Mouse (Mus musculus) stomach, postnatal 0 days (tissue): ENCODE results near the gene Mutyh.

Experiments
- CTCF ChIP-seq: IDR thresholded peaks from 2 replicates; pipeline ENCODE4 v1.5.1; 2016; ENCODE audit warnings: antibody characterized with exemption, low read depth, mild to moderate bottlenecking, moderate library complexity
- EP300 ChIP-seq: optimal IDR thresholded peaks from 2 replicates; pipeline ENCODE3; 2016; ENCODE audit warnings: antibody characterized with exemption

DNA sequence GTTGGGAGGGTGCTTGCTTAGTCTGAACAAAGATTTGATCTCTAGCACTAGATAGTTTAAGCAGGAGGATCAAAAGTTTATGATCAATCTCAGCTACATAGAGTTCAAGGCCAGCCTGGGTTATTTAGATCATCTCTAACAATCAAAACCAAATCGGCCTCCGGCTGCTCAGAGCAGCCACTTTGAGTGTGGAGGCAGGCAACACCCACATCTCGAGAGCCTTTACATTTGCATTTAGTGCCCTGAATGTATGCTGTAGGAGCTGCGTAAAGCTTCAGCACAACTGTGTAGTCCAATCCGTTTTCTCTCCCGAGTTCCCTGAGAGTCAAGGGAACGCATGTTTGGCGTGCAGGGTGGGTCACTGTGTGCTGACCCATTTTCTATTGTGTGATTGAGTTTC lies 15.1 kb upstream of the Mutyh start:
- TF ChIP-seq EP300 (no peak), CTCF (no peak)
